Mouse (Mus musculus) heart, adult 2 months (tissue): ENCODE data around the gene Robo1.

ENCODE experiments used
- CTCF ChIP-seq: fragments of 200-600 bp; IDR thresholded peaks from 2 replicates; pipeline ENCODE4 v1.8.1; 2022; ENCODE audit warnings: antibody characterized with exemption, mild to moderate bottlenecking, moderate library complexity
- EP300 ChIP-seq: fragments of 200-500 bp; IDR thresholded peaks from 2 replicates; pipeline ENCODE4 v1.6.1; 2011; ENCODE audit warnings: low read depth, low read length, control low read depth; ENCODE audit not compliant: insufficient read depth
- POLR2A ChIP-seq: fragments of 200-500 bp; IDR thresholded peaks from 2 replicates; pipeline ENCODE4 v1.6.1; 2011; ENCODE audit warnings: mild to moderate bottlenecking, low read depth, low read length, control low read depth; ENCODE audit not compliant: insufficient read depth

DNA sequence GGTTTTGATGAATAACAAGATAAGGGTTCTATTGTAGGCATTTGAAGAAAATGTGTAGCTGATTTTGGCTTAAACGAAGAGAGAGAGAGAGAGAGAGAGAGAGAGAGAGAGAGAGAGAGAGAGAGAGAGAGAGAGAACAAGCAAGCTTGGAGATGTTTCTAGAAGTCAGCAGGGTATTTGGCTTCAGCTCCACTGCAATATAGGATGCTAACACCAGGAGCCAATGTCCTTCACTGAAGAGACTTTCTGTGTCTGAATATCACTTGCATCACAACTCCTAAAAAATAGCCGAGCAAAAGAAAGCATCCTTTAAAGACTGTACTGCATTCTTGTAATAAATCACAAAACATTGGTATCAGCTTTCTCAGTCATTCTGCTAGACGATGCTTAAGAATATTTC is 503.8 kb downstream of the Robo1 start:
- no peak for TF ChIP-seq POLR2A
- no peak for TF ChIP-seq EP300
- TF ChIP-seq CTCF: no peak
